Mouse (Mus musculus): Measurements from ENCODE around the gene Atoh7. TPM values are rescaled to one million over a fixed set of nuclear protein-coding genes. Genes with fewer than 3 reads are reported as not detected.

Atoh7 gene
- polyA plus RNA-seq, 2 experiments = 0.08 to 0.17 TPM

DNA sequence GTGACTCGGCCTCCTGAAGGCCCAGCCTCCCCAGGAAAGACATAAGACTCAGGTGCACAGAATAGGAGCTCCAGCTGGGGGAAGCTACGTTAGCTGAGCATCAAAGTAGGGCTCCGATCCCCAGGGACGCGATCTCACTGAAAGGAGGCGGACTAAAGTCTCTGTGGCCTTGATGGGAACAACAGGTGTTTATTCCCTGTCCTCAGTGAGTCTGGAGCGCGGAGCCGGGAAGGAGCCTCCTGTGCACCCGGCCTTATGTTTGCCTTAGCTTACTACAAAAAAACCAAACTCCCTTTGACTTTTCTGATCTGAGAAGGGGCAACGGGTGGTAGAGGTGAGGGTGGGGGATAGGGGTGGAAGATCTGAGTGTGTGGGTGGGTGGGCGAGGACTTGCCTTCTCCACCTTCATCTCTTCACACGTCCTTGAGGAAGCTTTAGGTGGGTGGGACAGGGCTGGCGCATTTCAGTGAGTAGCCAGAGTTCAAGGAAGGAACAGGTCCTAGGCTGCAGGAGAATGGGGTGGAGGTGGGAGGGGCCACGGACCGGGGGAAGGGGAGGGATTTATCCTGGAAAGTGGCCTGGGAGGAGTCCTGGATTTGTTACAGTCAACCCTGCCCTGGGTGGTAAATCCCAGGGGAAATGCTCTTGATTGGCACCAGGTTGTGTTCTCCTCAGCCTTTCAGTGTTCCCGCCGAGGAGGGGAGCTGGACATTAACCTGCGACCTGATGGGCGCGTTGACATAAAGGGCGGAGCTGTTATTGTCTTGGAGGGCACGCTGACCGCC is 42.3 kb upstream of the Atoh7 start:
- Histone ChIP-seq H3K4me3 (replicated peaks; ENCODE audit: low read length) (no peak overlapping the region), H3K4me1 (ENCODE audit: control insufficient read depth, insufficient read depth, low read length) (no peaks in the 10 kb centered on the region), H3K36me3 (ENCODE audit: control insufficient read depth, insufficient read depth, low read length) (no peaks in the 10 kb centered on the region), H3K9me3 (ENCODE audit: control insufficient read depth, low read length) (no peaks in the 10 kb centered on the region), H3K27ac (replicated peaks; ENCODE audit: low read depth, low read length) (no peak overlapping the region), H3K4me2 (replicated peaks; ENCODE audit: low read depth, low read length, severe bottlenecking) (no peak overlapping the region), H3K9ac (ENCODE audit: low read depth, low read length, severe bottlenecking) (no peak overlapping the region), H3K27me3 (ENCODE audit: control insufficient read depth, insufficient read depth, low read length) (no peaks in the 10 kb centered on the region)
- 32% methylated on average over 24 of the region's 24 CpGs for WGBS
- no peak for ATAC-seq (ENCODE audit: low FRiP score, low read depth)
- DNase-seq (ENCODE audit: low spot score) = no peak
- no peak for TF ChIP-seq POLR2A (IDR thresholded peaks at IDR 0.05; ENCODE audit: borderline replicate concordance, extremely low read depth, insufficient read depth, insufficient read length)

GRCm38 (mm10) chr10:63059862-63060261 is 39.6 kb upstream of the Atoh7 start, which contains the start of gene Pbld1:
Pbld1 (plus strand) TSS chr10:63060162.
- TF ChIP-seq POLR2A (IDR thresholded peaks at IDR 0.05; ENCODE audit: borderline replicate concordance, extremely low read depth, insufficient read depth, insufficient read length) = no peak
- Histone ChIP-seq H3K4me2 (replicated peaks; ENCODE audit: low read depth, low read length, severe bottlenecking) (no peak within 1 kb of the TSS), H3K4me1 (ENCODE audit: control insufficient read depth, insufficient read depth, low read length) (no peaks in the 10 kb centered on the region), H3K36me3 (ENCODE audit: control insufficient read depth, insufficient read depth, low read length) (no peaks in the 10 kb centered on the region), H3K4me3 (replicated peaks; ENCODE audit: low read length) (no peak within 1 kb of the TSS), H3K27ac (replicated peaks; ENCODE audit: low read depth, low read length) (no peak within 1 kb of the TSS), H3K27me3 (ENCODE audit: control insufficient read depth, insufficient read depth, low read length) (no peaks in the 10 kb centered on the region), H3K9me3 (ENCODE audit: control insufficient read depth, low read length) (no peaks in the 10 kb centered on the region), H3K9ac (ENCODE audit: low read depth, low read length, severe bottlenecking) (no peak within 1 kb of the TSS)
- DNase-seq (ENCODE audit: low spot score) (no peak), ATAC-seq (ENCODE audit: low FRiP score, low read depth) (no peak)
- WGBS = 86% methylated on average over 2 of the region's 2 CpGs

DNA sequence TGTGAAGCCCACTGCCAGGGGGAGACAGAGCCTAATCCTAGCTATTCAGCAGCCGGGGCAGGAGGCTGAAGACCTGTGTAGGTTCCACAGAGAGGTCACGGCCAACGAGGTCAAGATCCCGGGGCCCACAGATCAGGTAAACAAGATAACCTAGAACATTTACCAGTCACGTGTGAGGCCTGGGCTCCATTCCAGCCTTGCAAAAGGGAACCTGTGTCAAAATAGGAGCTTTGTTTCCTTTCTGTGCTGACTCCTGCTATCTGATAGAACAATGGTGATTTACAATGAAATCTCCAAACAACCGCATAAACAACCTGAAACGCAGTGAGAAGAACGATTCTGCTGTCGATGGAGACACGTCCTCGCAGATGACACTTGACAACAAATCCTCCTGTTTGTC is 39.0 kb upstream of the Atoh7 start:
- DNase-seq (ENCODE audit: low spot score) (no peak), ATAC-seq (ENCODE audit: low FRiP score, low read depth) (no peak)
- no peak for TF ChIP-seq POLR2A (IDR thresholded peaks at IDR 0.05; ENCODE audit: borderline replicate concordance, extremely low read depth, insufficient read depth, insufficient read length)
- Histone ChIP-seq H3K27ac (replicated peaks; ENCODE audit: low read depth, low read length) (no peak overlapping the region), H3K4me3 (replicated peaks; ENCODE audit: low read length) (no peak overlapping the region), H3K36me3 (ENCODE audit: control insufficient read depth, insufficient read depth, low read length) (no peaks in the 10 kb centered on the region), H3K4me2 (replicated peaks; ENCODE audit: low read depth, low read length, severe bottlenecking) (no peak overlapping the region), H3K9me3 (ENCODE audit: control insufficient read depth, low read length) (no peaks in the 10 kb centered on the region), H3K4me1 (ENCODE audit: control insufficient read depth, insufficient read depth, low read length) (no peaks in the 10 kb centered on the region), H3K27me3 (ENCODE audit: control insufficient read depth, insufficient read depth, low read length) (no peaks in the 10 kb centered on the region), H3K9ac (ENCODE audit: low read depth, low read length, severe bottlenecking) (no peak overlapping the region)
- 73% methylated on average over 11 of the region's 11 CpGs for whole genome bisulfite sequencing

- H3K9ac ChIP-seq (ENCODE audit: low read depth, low read length, severe bottlenecking) = no peak overlapping the region
- WGBS = 55% methylated on average over 12 of the region's 12 CpGs
- ATAC-seq (ENCODE audit: low FRiP score, low read depth) (no peak), DNase-seq (ENCODE audit: low spot score) (no peak)
- TF ChIP-seq POLR2A (IDR thresholded peaks at IDR 0.05; ENCODE audit: borderline replicate concordance, extremely low read depth, insufficient read depth, insufficient read length) = no peak
- no peaks in the 10 kb centered on the region for H3K36me3 ChIP-seq (ENCODE audit: control insufficient read depth, insufficient read depth, low read length)
- no peaks in the 10 kb centered on the region for H3K4me1 ChIP-seq (ENCODE audit: control insufficient read depth, insufficient read depth, low read length)
- H3K4me3 ChIP-seq (replicated peaks; ENCODE audit: low read length) = no peak overlapping the region
- no peaks in the 10 kb centered on the region for H3K27me3 ChIP-seq (ENCODE audit: control insufficient read depth, insufficient read depth, low read length)
- no peak overlapping the region for H3K4me2 ChIP-seq (replicated peaks; ENCODE audit: low read depth, low read length, severe bottlenecking)
- no peak overlapping the region for H3K27ac ChIP-seq (replicated peaks; ENCODE audit: low read depth, low read length)
- H3K9me3 ChIP-seq (ENCODE audit: control insufficient read depth, low read length) = no peaks in the 10 kb centered on the region
Observed at GRCm38 (mm10) chr10:63061266-63061665, 38.2 kb upstream of the Atoh7 start.

DNA sequence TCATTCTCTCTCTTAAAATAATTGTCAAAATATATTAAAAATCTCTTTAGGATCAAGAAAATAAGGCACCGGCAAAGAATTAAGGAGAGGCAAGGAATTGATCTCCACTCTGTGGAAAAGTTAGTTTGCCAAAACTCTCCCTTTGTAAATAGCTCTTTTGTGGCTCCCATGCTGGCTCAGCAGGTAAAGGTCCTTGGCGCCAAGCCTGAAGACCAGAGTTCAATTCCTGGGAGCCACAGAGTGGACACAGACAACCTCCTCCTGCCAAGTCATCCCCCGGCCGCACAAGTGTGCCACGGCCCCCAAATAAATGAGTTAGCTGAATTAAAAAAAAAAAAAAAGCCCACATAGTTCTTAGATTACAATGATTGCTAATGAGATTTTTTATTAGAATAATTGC is 36.8 kb upstream of the Atoh7 start:
- DNase-seq (ENCODE audit: low spot score) (no peak), ATAC-seq (ENCODE audit: low FRiP score, low read depth) (no peak)
- Histone ChIP-seq H3K27me3 (ENCODE audit: control insufficient read depth, insufficient read depth, low read length) (no peaks in the 10 kb centered on the region), H3K36me3 (ENCODE audit: control insufficient read depth, insufficient read depth, low read length) (no peaks in the 10 kb centered on the region), H3K9me3 (ENCODE audit: control insufficient read depth, low read length) (no peaks in the 10 kb centered on the region), H3K9ac (ENCODE audit: low read depth, low read length, severe bottlenecking) (no peak overlapping the region), H3K4me3 (replicated peaks; ENCODE audit: low read length) (no peak overlapping the region), H3K4me1 (ENCODE audit: control insufficient read depth, insufficient read depth, low read length) (no peaks in the 10 kb centered on the region), H3K27ac (replicated peaks; ENCODE audit: low read depth, low read length) (no peak overlapping the region), H3K4me2 (replicated peaks; ENCODE audit: low read depth, low read length, severe bottlenecking) (no peak overlapping the region)
- 93% methylated on average over 5 of the region's 5 CpGs for WGBS
- no peak for TF ChIP-seq POLR2A (IDR thresholded peaks at IDR 0.05; ENCODE audit: borderline replicate concordance, extremely low read depth, insufficient read depth, insufficient read length)
